Mouse (Mus musculus) lung, postnatal 14 days (tissue): ENCODE data around the gene Daam2.

ENCODE experiments used
- DNase-seq: peaks from one replicate; pipeline ENCODE4 v3.0.0; 2021

Gene Daam2

GRCm38 (mm10) chr17:49429471-49430129 is 134.5 kb downstream of the Daam2 start:
- no peak for DNase-seq

DNA sequence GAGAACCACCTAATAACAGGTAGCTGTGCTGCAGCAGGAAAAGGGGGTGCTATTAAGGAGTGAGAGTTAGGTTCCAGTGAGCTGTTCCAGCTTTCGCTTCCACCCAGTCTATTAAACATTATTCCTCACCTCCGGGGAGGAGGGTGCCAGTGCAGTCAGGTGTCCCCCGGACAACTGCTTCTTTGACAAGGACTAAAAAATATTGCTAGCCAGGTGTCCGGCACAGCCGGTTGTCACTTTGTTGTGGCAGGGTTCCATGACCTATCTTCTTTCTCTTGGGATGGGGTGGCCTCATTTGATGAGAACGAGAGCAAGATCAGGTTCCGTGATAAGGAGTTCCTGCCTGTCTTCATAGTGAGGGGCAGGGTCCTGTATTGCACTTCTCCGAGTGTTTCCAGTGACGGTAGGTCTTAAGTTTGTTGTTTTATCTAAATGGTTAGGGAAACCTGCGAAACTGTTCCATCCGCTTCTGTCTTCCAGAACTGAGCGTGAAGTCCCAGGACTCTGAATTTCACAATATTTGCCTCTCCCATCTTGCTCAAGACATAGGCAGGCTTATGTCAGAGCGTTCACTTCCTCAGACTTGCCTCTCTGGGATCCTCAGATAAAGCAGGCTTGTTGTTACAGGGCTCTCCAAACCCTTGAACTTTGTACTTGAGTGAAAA is 135.3 kb downstream of the Daam2 start:
- DNase-seq, result peak; percentile 51

- DNase-seq, result peak; percentile 97
These were observed 135.9 kb downstream of the Daam2 start, which contains the start of gene Mocs1 for GRCm38 (mm10) chr17:49428239-49428688. Gene Mocs1, plus strand, starts transcription at chr17:49428362.

GRCm38 (mm10) chr17:49427631-49428238 is 136.4 kb downstream of the Daam2 start:
- no peak for DNase-seq

GRCm38 (mm10) chr17:49423872-49424271 is 140.3 kb downstream of the Daam2 start:
- DNase-seq, result no peak

GRCm38 (mm10) chr17:49423067-49423325 is 141.1 kb downstream of the Daam2 start:
- no peak for DNase-seq

DNA sequence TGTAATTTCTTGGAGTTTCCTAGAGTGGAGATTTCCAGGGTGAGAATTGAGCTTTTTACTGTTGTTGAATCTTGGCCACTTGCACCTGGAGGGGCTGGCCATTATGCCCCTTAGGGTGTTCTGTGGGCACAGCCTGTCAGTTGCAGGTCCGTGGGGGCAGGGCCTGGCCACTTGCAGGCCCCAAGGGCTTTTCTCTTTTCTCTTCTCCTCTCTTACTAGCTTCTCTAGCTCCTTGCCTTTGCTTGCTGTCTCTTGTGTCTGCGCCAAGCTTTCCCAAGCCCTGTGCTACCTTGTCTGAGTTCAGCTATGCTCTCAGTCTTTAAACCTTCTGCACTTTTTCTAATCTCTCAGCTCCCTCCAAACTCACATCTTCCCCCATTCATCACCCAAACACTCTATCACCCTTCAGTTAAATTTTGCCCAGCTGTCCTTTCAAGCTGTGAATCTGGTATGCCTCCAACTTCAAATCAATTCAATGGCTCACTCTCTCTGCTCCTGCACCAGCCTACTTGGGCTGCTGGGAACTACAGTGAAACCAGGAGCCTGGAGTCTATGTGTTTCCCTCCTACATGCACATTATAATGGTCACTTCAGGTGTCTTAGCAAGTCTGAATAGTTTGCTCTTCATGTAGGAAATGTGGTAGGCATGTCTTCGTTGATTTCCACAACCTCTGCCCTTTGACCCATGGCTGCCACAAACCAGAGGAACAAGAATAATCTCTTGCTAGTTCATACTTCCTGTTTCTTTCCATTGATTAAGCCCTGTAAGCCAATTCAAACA is 141.7 kb downstream of the Daam2 start:
- no peak for DNase-seq

DNA sequence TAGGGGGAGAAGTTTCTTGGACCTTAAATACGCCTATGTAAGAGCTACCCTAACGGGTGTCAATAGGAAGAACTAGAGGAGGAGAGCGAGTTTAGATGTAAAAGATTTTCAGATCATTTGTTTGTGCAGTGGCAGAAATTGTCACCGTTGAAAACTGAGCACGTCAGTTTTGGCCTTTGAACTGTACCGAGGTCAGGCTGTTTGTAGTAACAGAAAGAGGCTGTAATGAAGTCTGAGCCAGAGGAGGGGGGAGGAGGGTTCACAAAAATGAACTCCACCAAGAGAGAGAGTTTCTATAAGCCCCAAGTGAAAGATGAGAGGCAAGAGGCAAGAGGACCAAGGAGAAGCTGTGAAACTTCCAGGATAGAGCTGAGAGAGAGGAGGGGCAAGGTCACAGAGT is 144.3 kb downstream of the Daam2 start:
- DNase-seq, result no peak

DNA sequence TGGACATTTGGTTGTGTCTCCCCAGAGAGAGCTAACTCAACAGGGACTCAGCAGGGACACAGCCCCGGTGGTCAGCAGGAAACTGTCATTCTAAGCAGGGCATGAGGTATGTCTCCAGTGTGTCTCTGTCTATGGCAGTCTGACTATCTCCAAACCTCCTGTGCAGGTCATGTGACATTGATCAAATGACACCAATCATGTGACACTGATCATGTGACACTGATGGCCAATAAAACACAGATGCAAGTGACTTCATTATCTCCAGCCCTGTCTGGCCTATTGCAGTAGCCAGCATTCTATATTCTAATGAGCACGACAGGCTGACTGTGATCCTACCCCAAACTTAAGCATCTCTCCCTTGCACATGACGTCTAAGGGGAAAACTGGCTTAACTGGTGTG is 147.9 kb downstream of the Daam2 start:
- DNase-seq, result no peak

GRCm38 (mm10) chr17:49413554-49413953 is 150.6 kb downstream of the Daam2 start:
- DNase-seq, result no peak

GRCm38 (mm10) chr17:49412974-49413373 is 151.2 kb downstream of the Daam2 start:
- no peak for DNase-seq
